Mouse (Mus musculus) forebrain, embryonic 11.5 days (tissue): ENCODE results near the gene Slc5a4a. TPM values are rescaled to one million over a fixed set of nuclear protein-coding genes. Genes with fewer than 3 reads are reported as not detected.

Experiments
- ATAC-seq: fragments of 200-750 bp; cut with Nextera tagmentation; replicated peaks from 2 replicates; pipeline ENCODE4 v1.8.0; 2017; ENCODE audit warnings: moderate TSS enrichment; ENCODE audit not compliant: low FRiP score
- DNase-seq: peaks from one replicate; pipeline ENCODE4 v3.0.0-alpha.2; 2017; ENCODE audit warnings: low spot score
- H3K27ac ChIP-seq: fragments of 300-500 bp; sonication (generic); 2 replicates; pipeline ENCODE4 v1.5.1; 2014; ENCODE audit warnings: low read depth, low read length
- H3K27me3 ChIP-seq: fragments of 300-500 bp; sonication (generic); 2 replicates; pipeline ENCODE4 v1.6.1; 2014; ENCODE audit warnings: mild to moderate bottlenecking, low read length, mixed read lengths; ENCODE audit not compliant: control insufficient read depth, insufficient read depth
- H3K36me3 ChIP-seq: fragments of 300-500 bp; sonication (generic); 2 replicates; pipeline ENCODE4 v1.6.1; 2014; ENCODE audit warnings: mild to moderate bottlenecking, low read length, moderate library complexity, mixed read lengths; ENCODE audit not compliant: control insufficient read depth, insufficient read depth
- H3K4me1 ChIP-seq: fragments of 300-500 bp; sonication (generic); replicated peaks from 2 replicates; pipeline ENCODE4 v1.6.1; 2014; ENCODE audit warnings: low read length, mixed read lengths; ENCODE audit not compliant: control insufficient read depth, insufficient read depth
- H3K4me2 ChIP-seq: fragments of 300-500 bp; sonication (generic); 2 replicates; pipeline ENCODE4 v1.6.1; 2014; ENCODE audit warnings: low read depth, mild to moderate bottlenecking, low read length, moderate library complexity, mixed read lengths; ENCODE audit not compliant: severe bottlenecking
- H3K4me3 ChIP-seq: fragments of 300-500 bp; sonication (generic); 2 replicates; pipeline ENCODE4 v1.5.1; 2014; ENCODE audit warnings: low read depth, low read length
- H3K9ac ChIP-seq: fragments of 300-500 bp; sonication (generic); 2 replicates; pipeline ENCODE4 v1.6.1; 2014; ENCODE audit warnings: low read length
- H3K9me3 ChIP-seq: fragments of 300-500 bp; sonication (generic); 2 replicates; pipeline ENCODE4 v1.6.1; 2016; ENCODE audit warnings: low read length, mixed read lengths; ENCODE audit not compliant: control insufficient read depth
- WGBS: fragments of 180-500 bp; shearing (Covaris S2); extraction: QIAGEN DNeasy Blood & Tissue Kit; methylation state at CpG from one replicate; pipeline ENCODE4 v1.1.7; 2014; 5-methylcytosine and 5-hydroxymethylcytosine counted together
- polyA plus RNA-seq: library from polyadenylated mRNA; unstranded; fragments of >200 nt; fragmentation: Nextera tagmentation; extraction: Ambion mirVana; gene quantifications from 2 replicates; pipeline ENCODE4 v1.2.1, GENCODE M21; 2014

Gene Slc5a4a
- not detected in 2 replicates for polyA plus RNA-seq

DNA sequence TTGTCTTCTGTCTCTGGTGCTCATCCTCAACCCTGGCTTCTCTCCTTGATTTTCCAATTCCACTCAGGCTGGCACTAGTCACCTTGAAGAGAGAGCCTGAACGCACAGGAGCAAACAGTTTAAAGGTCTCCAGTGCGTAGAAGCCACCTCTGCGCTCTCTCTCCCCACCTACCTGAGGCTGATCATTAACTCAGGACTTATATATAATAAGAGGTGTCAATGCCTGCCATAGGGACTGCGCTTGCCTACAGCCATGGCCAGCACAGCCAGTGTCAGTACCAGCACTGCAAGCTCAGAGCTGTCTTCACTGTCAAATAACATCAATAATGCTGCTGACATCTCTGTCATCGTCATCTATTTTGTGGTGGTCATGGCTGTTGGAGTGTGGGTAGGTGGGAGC, at the start of gene Slc5a4a:
TSS of gene Slc5a4a (plus strand) at position 174 of the 400 bp plus-strand sequence.
- Histone ChIP-seq H3K9ac (no peak within 1 kb of the TSS), H3K27ac (no peak within 1 kb of the TSS), H3K27me3 (no peaks in the 10 kb centered on the region), H3K9me3 (no peaks in the 10 kb centered on the region), H3K4me3 (no peak within 1 kb of the TSS), H3K36me3 (no peaks in the 10 kb centered on the region), H3K4me2 (no peak within 1 kb of the TSS), H3K4me1 (no peaks in the 10 kb centered on the region)
- DNase-seq, result no peak
- 90% methylated on average over 5 of the region's 5 CpGs for WGBS
- no peak for ATAC-seq

DNA sequence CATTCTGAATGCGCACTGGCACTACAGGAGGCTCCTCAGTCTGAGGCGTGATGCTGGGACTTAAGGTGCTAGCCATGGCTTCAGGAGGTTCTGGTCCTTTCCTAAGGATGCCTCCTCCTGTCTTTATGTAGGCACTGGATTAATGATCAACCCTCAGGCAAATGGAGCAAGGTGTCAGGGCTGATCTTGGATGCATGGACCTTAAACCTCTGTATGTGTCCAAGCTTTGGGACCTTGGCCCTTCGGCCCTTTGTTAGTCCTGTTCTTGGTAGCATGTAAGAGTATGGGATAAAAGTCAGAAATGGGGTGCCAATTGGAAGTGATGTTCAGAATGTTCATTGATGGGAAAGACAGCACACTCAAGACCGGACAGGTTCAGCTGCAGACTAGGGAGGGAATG, 36.4 kb upstream of the Slc5a4a start, which contains the start of gene Slc5a4b:
TSS of gene Slc5a4b (minus strand) at position 101 of the 400 bp plus-strand sequence.
- DNase-seq (no peak), ATAC-seq (no peak)
- H3K27ac ChIP-seq, result no peak within 1 kb of the TSS
- no peaks in the 10 kb centered on the region for H3K36me3 ChIP-seq
- H3K4me2 ChIP-seq, result no peak within 1 kb of the TSS
- WGBS, result 92% methylated on average over 4 of the region's 4 CpGs
- H3K9me3 ChIP-seq, result no peaks in the 10 kb centered on the region
- H3K27me3 ChIP-seq, result no peaks in the 10 kb centered on the region
- no peaks in the 10 kb centered on the region for H3K4me1 ChIP-seq
- H3K4me3 ChIP-seq, result no peak within 1 kb of the TSS
- no peak within 1 kb of the TSS for H3K9ac ChIP-seq

DNA sequence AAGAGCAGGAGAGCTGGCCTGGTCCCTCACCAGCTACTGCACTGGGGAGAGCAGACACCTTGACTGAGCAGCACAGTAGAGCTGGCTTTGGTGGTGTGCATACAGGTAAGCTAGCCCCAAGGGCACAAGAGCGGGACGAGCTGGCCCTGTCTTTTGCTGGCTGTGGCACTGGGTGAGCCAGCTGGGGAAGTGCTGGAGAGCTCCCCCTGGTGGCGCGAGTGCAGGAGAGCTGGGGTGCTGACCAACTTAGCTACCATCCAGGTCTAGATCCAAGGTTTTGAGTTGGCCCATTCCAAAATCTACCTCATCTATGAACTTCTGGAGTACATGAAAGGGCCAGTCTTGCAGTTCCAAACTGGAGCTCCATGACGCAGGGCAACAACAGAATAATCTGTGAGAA, 29.3 kb upstream of the Slc5a4a start:
- no peaks in the 10 kb centered on the region for H3K27me3 ChIP-seq
- H3K4me2 ChIP-seq, result no peak overlapping the region
- ATAC-seq (no peak), DNase-seq (peak; percentile 78)
- no peaks in the 10 kb centered on the region for H3K9me3 ChIP-seq
- no peaks in the 10 kb centered on the region for H3K36me3 ChIP-seq
- H3K9ac ChIP-seq, result no peak overlapping the region
- no peaks in the 10 kb centered on the region for H3K4me1 ChIP-seq
- WGBS, result 27% methylated on average over 5 of the region's 5 CpGs
- H3K4me3 ChIP-seq, result no peak overlapping the region
- H3K27ac ChIP-seq, result no peak overlapping the region

DNA sequence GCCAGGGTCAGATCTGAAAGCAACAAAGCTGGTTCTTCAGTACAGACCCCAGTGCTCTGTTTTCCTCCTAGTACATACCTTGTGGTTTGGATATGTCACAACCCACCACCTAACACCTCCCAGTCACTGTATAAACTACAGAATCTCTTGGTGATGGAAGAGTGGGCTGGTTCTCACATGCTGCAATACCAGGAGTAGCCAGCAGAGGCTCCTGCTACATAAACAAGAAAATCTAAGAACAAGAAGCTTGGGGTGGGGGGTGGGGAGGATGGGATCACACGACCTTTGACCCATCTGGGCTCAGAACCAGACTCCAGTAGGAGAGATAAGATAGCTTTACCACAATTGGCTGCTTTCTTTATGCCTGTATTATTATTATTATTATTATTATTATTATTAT, 28.5 kb upstream of the Slc5a4a start:
- no peaks in the 10 kb centered on the region for H3K36me3 ChIP-seq
- no peak for DNase-seq
- H3K9ac ChIP-seq, result no peak overlapping the region
- no peak overlapping the region for H3K4me3 ChIP-seq
- no peaks in the 10 kb centered on the region for H3K27me3 ChIP-seq
- ATAC-seq, result no peak
- H3K9me3 ChIP-seq, result no peaks in the 10 kb centered on the region
- no peak overlapping the region for H3K27ac ChIP-seq
- H3K4me2 ChIP-seq, result no peak overlapping the region
- WGBS, result 13% methylated on average over 1 of the region's 1 CpGs
- H3K4me1 ChIP-seq, result no peaks in the 10 kb centered on the region

DNA sequence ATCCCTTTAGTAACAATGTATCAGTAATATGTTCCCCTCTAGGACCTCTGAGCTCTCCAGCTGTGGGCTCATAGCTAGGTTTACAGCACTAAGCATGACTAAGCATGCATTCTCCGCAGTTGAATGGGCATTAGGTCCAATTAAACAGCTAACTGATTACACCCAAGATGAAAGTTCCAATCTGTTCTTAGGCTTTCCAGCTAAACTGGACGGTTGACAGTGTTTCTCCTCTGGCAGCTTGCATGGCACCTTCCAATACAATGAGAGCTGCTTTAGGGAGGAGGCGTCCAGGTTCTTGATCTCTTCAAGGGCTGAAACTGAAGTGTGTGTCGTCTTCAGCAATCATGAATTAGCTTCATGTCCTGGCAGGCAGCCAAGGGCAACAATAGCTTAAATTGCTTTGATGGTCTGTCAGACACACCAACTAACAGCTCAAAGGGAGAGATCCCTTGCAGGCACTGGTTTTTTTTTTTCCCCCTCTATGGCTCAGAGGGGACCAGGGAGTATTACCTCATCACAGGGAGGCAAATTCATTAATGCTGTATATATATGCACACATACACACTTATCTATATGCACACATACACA, 27.0 kb upstream of the Slc5a4a start:
- no peak overlapping the region for H3K4me3 ChIP-seq
- no peaks in the 10 kb centered on the region for H3K36me3 ChIP-seq
- 48% methylated on average over 4 of the region's 4 CpGs for WGBS
- no peaks in the 10 kb centered on the region for H3K27me3 ChIP-seq
- H3K4me1 ChIP-seq, result no peaks in the 10 kb centered on the region
- DNase-seq (peak; percentile 56), ATAC-seq (no peak)
- H3K9me3 ChIP-seq, result no peaks in the 10 kb centered on the region
- H3K9ac ChIP-seq, result no peak overlapping the region
- H3K4me2 ChIP-seq, result no peak overlapping the region
- H3K27ac ChIP-seq, result no peak overlapping the region

DNA sequence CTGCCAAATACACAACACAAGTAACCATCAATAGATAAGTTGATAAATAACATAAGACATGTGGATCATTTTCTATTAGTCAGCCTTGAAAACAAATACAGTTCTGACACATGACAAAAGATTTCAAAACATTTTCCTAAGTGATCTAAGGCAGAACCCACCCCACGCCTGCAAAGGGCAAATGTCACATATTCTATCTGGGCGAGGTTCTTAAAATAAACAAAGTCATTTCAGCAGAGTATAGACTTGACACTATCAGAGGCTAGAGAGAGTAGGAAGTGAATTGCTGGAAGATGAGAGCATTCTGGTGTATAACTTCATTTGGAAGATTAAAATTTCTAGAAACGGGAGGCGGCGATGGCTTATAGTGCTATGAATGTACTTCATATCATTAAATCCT, 25.8 kb upstream of the Slc5a4a start:
- no peaks in the 10 kb centered on the region for H3K36me3 ChIP-seq
- 89% methylated on average over 5 of the region's 5 CpGs for WGBS
- no peak overlapping the region for H3K27ac ChIP-seq
- H3K4me2 ChIP-seq, result no peak overlapping the region
- no peaks in the 10 kb centered on the region for H3K4me1 ChIP-seq
- H3K9ac ChIP-seq, result no peak overlapping the region
- no peak overlapping the region for H3K4me3 ChIP-seq
- DNase-seq (no peak), ATAC-seq (no peak)
- H3K27me3 ChIP-seq, result no peaks in the 10 kb centered on the region
- H3K9me3 ChIP-seq, result no peaks in the 10 kb centered on the region

DNA sequence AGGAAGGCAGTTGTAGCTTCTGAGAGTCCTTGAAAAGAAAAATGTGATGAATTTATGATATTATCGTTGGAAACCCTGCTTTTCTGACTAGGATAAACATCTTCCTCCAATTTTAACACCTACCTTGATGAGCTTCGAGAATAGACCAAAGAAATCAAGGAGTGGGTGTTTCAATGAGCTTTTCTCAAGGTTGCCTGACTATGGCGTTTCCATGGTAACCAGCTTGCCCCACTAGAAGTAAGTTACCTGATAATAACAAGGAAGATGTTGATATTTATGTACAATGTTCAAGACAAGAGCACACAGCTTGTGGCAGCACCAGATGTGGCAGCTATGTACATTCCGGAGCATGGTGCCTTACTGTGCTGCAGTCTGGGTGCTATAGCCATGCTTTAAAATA, 14.7 kb upstream of the Slc5a4a start:
- H3K9me3 ChIP-seq, result no peaks in the 10 kb centered on the region
- 82% methylated on average over 4 of the region's 4 CpGs for WGBS
- no peak overlapping the region for H3K9ac ChIP-seq
- no peak overlapping the region for H3K4me3 ChIP-seq
- no peak for DNase-seq
- no peaks in the 10 kb centered on the region for H3K36me3 ChIP-seq
- no peaks in the 10 kb centered on the region for H3K27me3 ChIP-seq
- H3K27ac ChIP-seq, result no peak overlapping the region
- ATAC-seq, result no peak
- no peaks in the 10 kb centered on the region for H3K4me1 ChIP-seq
- H3K4me2 ChIP-seq, result no peak overlapping the region

DNA sequence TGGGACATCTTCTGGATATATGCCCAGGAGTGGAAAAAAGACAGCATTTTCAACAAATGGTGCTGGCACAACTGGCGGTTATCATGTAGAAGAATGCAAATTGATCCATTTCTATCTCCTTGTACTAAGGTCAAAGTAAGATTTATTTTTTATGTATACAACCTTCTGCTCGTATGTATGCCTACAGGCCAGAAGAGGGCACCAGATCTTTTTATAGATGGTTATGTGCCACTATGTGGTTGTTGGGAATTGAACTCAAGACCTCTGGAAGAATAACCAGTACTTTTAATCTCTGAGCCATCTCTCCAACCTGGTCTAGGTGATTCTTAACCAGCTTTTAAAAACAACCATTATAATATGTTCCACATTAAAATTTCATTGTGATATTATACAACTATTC, 10.9 kb upstream of the Slc5a4a start:
- DNase-seq, result no peak
- Histone ChIP-seq H3K4me1 (no peaks in the 10 kb centered on the region), H3K4me3 (no peak overlapping the region), H3K9me3 (no peaks in the 10 kb centered on the region), H3K4me2 (no peak overlapping the region), H3K27me3 (no peaks in the 10 kb centered on the region), H3K27ac (no peak overlapping the region), H3K36me3 (no peaks in the 10 kb centered on the region), H3K9ac (no peak overlapping the region)
- WGBS, result 77% methylated on average over 2 of the region's 2 CpGs
- ATAC-seq, result no peak

DNA sequence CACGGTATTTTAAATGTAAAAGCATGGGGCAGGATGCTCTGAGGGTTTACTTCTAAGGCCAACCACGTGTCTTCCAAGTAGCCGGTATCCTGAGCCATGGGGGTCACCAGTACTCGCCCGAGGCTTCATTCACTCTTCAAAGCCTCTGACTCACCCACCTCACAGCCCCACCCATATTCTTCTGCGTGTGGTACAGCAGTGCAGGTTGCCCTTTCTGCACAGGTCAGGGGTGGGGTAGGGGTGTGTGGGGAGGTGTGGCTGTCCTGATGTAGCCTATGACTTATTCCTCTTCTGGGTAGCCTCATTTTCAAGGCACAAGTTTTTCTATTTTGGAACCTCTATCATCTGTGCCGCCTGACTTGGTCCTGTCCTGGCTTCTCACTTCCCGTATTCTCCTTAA, 405 bp upstream of the Slc5a4a start:
- Histone ChIP-seq H3K27me3 (no peaks in the 10 kb centered on the region), H3K27ac (no peak overlapping the region), H3K4me3 (no peak overlapping the region), H3K9me3 (no peaks in the 10 kb centered on the region), H3K36me3 (no peaks in the 10 kb centered on the region), H3K9ac (no peak overlapping the region), H3K4me2 (no peak overlapping the region), H3K4me1 (no peaks in the 10 kb centered on the region)
- WGBS, result 71% methylated on average over 8 of the region's 8 CpGs
- no peak for ATAC-seq
- DNase-seq, result no peak
